Mouse (Mus musculus) kidney, embryonic 15.5 days (tissue): Measurements from ENCODE around the gene Smim17. TPM values are rescaled to one million over a fixed set of nuclear protein-coding genes. Genes with fewer than 3 reads are reported as not detected.
A peak's percentile ranks its signal among the peaks of the same experiment; 100 is the strongest.

Experiments used
- ATAC-seq: fragments of 200-750 bp; cut with Nextera tagmentation; replicated peaks from 2 replicates; pipeline ENCODE4 v1.8.0; 2017; ENCODE audit warnings: moderate TSS enrichment; ENCODE audit not compliant: low FRiP score
- H3K27ac ChIP-seq: fragments of 300-500 bp; sonication (generic); 2 replicates; pipeline ENCODE4 v1.5.1; 2015; ENCODE audit warnings: mild to moderate bottlenecking, inconsistent platforms
- H3K27me3 ChIP-seq: fragments of 300-500 bp; sonication (generic); 2 replicates; pipeline ENCODE4 v1.6.1; 2015; ENCODE audit warnings: inconsistent platforms
- H3K36me3 ChIP-seq: fragments of 300-500 bp; sonication (generic); 2 replicates; pipeline ENCODE4 v1.6.1; 2015; ENCODE audit warnings: inconsistent platforms
- H3K4me1 ChIP-seq: fragments of 300-500 bp; sonication (generic); 2 replicates; pipeline ENCODE4 v1.6.1; 2015; ENCODE audit warnings: inconsistent platforms
- H3K4me2 ChIP-seq: fragments of 300-500 bp; sonication (generic); 2 replicates; pipeline ENCODE4 v1.6.1; 2015; ENCODE audit warnings: moderate library complexity, mild to moderate bottlenecking, inconsistent platforms
- H3K4me3 ChIP-seq: fragments of 300-500 bp; sonication (generic); replicated peaks from 2 replicates; pipeline ENCODE4 v1.5.1; 2015; ENCODE audit warnings: mild to moderate bottlenecking, inconsistent platforms
- H3K9ac ChIP-seq: fragments of 300-500 bp; sonication (generic); 2 replicates; pipeline ENCODE4 v1.6.1; 2015; ENCODE audit warnings: mild to moderate bottlenecking, inconsistent platforms
- H3K9me3 ChIP-seq: fragments of 300-500 bp; sonication (generic); replicated peaks from 2 replicates; pipeline ENCODE4 v1.6.1; 2016; ENCODE audit warnings: inconsistent platforms
- WGBS: fragments of 180-500 bp; shearing (Covaris S2); methylation state at CpG from one replicate; pipeline ENCODE4 v1.1.7; 2015; ENCODE audit warnings: mixed read lengths; 5-methylcytosine and 5-hydroxymethylcytosine counted together
- polyA plus RNA-seq: library from polyadenylated mRNA; unstranded; fragments of >200 nt; fragmentation: Nextera tagmentation; extraction: Ambion mirVana; gene quantifications from 2 replicates; pipeline ENCODE4 v1.2.1, GENCODE M21; 2015

Gene Smim17
- polyA plus RNA-seq, 1 experiment from 2014 or later = 0.04 TPM

- Histone ChIP-seq H3K9ac (no peak overlapping the region), H3K4me3 (no peak overlapping the region), H3K4me1 (no peaks in the 10 kb centered on the region), H3K9me3 (no peaks in the 10 kb centered on the region), H3K4me2 (no peak overlapping the region), H3K27me3 (no peaks in the 10 kb centered on the region), H3K27ac (no peak overlapping the region), H3K36me3 (no peaks in the 10 kb centered on the region)
- 89% methylated on average over 3 of the region's 3 CpGs for WGBS
- no peak for ATAC-seq
Measured at GRCm38 (mm10) chr7:6372993-6373392, 25.5 kb upstream of the Smim17 start.

GRCm38 (mm10) chr7:6378441-6378840 is 20.1 kb upstream of the Smim17 start:
- WGBS = 82% methylated on average over 8 of the region's 8 CpGs
- H3K9ac ChIP-seq = no peak overlapping the region
- no peak for ATAC-seq

GRCm38 (mm10) chr7:6381431-6381830 is 17.1 kb upstream of the Smim17 start:
- 86% methylated on average over 2 of the region's 2 CpGs for WGBS
- no peak overlapping the region for H3K4me3 ChIP-seq
- H3K9ac ChIP-seq = no peak overlapping the region
- H3K27me3 ChIP-seq = no peaks in the 10 kb centered on the region
- no peak for ATAC-seq
- 0 out of 2 replicates have a peak, but pooled peaks cover 3% of the 10 kb centered on the region for H3K36me3 ChIP-seq
- no peaks in the 10 kb centered on the region for H3K9me3 ChIP-seq
- no peak overlapping the region for H3K27ac ChIP-seq
- peaks cover 17% of the 10 kb centered on the region for H3K4me1 ChIP-seq
- H3K4me2 ChIP-seq = no peak overlapping the region

More at GRCm38 (mm10) chr7:6378441-6378840, 20.1 kb upstream of the Smim17 start:
- H3K9me3 ChIP-seq = no peaks in the 10 kb centered on the region
- H3K4me3 ChIP-seq = no peak overlapping the region
- H3K27ac ChIP-seq = no peak overlapping the region
- H3K27me3 ChIP-seq = no peaks in the 10 kb centered on the region
- no peaks in the 10 kb centered on the region for H3K36me3 ChIP-seq
- H3K4me1 ChIP-seq = peaks cover 9% of the 10 kb centered on the region
- H3K4me2 ChIP-seq = no peak overlapping the region

GRCm38 (mm10) chr7:6383044-6383455 is 15.5 kb upstream of the Smim17 start, which contains the start of gene Zfp28:
Gene Zfp28 (plus strand): TSS chr7:6383295.
- WGBS = under 1% methylated on average over 28 of the region's 28 CpGs
- Histone ChIP-seq H3K36me3 (peaks cover 3% of the 10 kb centered on the region; the same call in 1 of the 2 replicates), H3K9me3 (no peaks in the 10 kb centered on the region), H3K27ac (0 out of 2 replicates have a peak within 1 kb of the TSS, but pooled peaks have one; percentile 3), H3K27me3 (no peaks in the 10 kb centered on the region), H3K9ac (peak within 1 kb of the TSS; percentile 57), H3K4me3 (peak within 1 kb of the TSS; percentile 59), H3K4me2 (peak within 1 kb of the TSS; percentile 75), H3K4me1 (peaks cover 17% of the 10 kb centered on the region)
- ATAC-seq = peak; percentile 98

GRCm38 (mm10) chr7:6384011-6384410 is 14.5 kb upstream of the Smim17 start:
- peaks cover 17% of the 10 kb centered on the region for H3K4me1 ChIP-seq
- H3K9ac ChIP-seq = no peak overlapping the region
- no peak overlapping the region for H3K27ac ChIP-seq
- H3K9me3 ChIP-seq = no peaks in the 10 kb centered on the region
- H3K36me3 ChIP-seq = peaks cover 3% of the 10 kb centered on the region; the same call in 1 of the 2 replicates
- no peaks in the 10 kb centered on the region for H3K27me3 ChIP-seq
- peak overlapping the region; percentile 75 for H3K4me2 ChIP-seq
- H3K4me3 ChIP-seq = peak overlapping the region; percentile 59
- 65% methylated on average over 8 of the region's 8 CpGs for WGBS
- no peak for ATAC-seq

- H3K9me3 ChIP-seq = no peaks in the 10 kb centered on the region
- no peak overlapping the region for H3K4me2 ChIP-seq
- 95% methylated on average over 8 of the region's 8 CpGs for WGBS
- no peaks in the 10 kb centered on the region for H3K27me3 ChIP-seq
- no peak overlapping the region for H3K4me3 ChIP-seq
- no peak for ATAC-seq
- H3K36me3 ChIP-seq = peaks cover 25% of the 10 kb centered on the region
- no peak overlapping the region for H3K27ac ChIP-seq
- H3K9ac ChIP-seq = no peak overlapping the region
- H3K4me1 ChIP-seq = peaks cover 16% of the 10 kb centered on the region
Measured at GRCm38 (mm10) chr7:6386995-6387394, 11.5 kb upstream of the Smim17 start.

- H3K9me3 ChIP-seq = no peaks in the 10 kb centered on the region
- H3K36me3 ChIP-seq = peaks cover 44% of the 10 kb centered on the region
- H3K27ac ChIP-seq = no peak overlapping the region
- WGBS = 87% methylated on average over 5 of the region's 5 CpGs
- H3K4me3 ChIP-seq = no peak overlapping the region
- peaks cover 3% of the 10 kb centered on the region for H3K4me1 ChIP-seq
- H3K4me2 ChIP-seq = no peak overlapping the region
- H3K9ac ChIP-seq = no peak overlapping the region
- no peaks in the 10 kb centered on the region for H3K27me3 ChIP-seq
- ATAC-seq = no peak
Measured at GRCm38 (mm10) chr7:6388971-6389370, 9.5 kb upstream of the Smim17 start.

GRCm38 (mm10) chr7:6389449-6389848 is 9.1 kb upstream of the Smim17 start:
- ATAC-seq = no peak
- Histone ChIP-seq H3K27ac (no peak overlapping the region), H3K9me3 (no peaks in the 10 kb centered on the region), H3K4me1 (no peaks in the 10 kb centered on the region), H3K36me3 (peaks cover 49% of the 10 kb centered on the region), H3K27me3 (no peaks in the 10 kb centered on the region), H3K4me2 (no peak overlapping the region), H3K4me3 (no peak overlapping the region), H3K9ac (no peak overlapping the region)
- WGBS = 73% methylated on average over 5 of the region's 5 CpGs

GRCm38 (mm10) chr7:6410043-6410442 is 11.5 kb downstream of the Smim17 start, which contains the start of gene Gm20715:
Gene Gm20715 (plus strand): TSS chr7:6410277.
- H3K9ac ChIP-seq = no peak within 1 kb of the TSS
- no peaks in the 10 kb centered on the region for H3K9me3 ChIP-seq
- WGBS = 1% methylated on average over 17 of the region's 17 CpGs
- H3K27ac ChIP-seq = no peak within 1 kb of the TSS
- H3K4me3 ChIP-seq = no peak within 1 kb of the TSS
- no peak within 1 kb of the TSS for H3K4me2 ChIP-seq
- no peaks in the 10 kb centered on the region for H3K36me3 ChIP-seq
- no peaks in the 10 kb centered on the region for H3K27me3 ChIP-seq
- H3K4me1 ChIP-seq = no peaks in the 10 kb centered on the region
- ATAC-seq = peak; percentile 98

GRCm38 (mm10) chr7:6414626-6415441 is 16.3 kb downstream of the Smim17 start:
- H3K4me3 ChIP-seq = no peak overlapping the region
- ATAC-seq = no peak

GRCm38 (mm10) chr7:6415442-6415787 is 16.9 kb downstream of the Smim17 start:
- no peak for ATAC-seq
- no peak overlapping the region for H3K4me3 ChIP-seq
- 15% methylated on average over 8 of the region's 8 CpGs for WGBS

More at GRCm38 (mm10) chr7:6414626-6415441, 16.3 kb downstream of the Smim17 start:
- Histone ChIP-seq H3K9ac (no peak overlapping the region), H3K4me1 (no peaks in the 10 kb centered on the region), H3K27me3 (no peaks in the 10 kb centered on the region), H3K9me3 (no peaks in the 10 kb centered on the region), H3K4me2 (0 out of 2 replicates have a peak overlapping the region, but pooled peaks have one; percentile 12), H3K27ac (no peak overlapping the region), H3K36me3 (no peaks in the 10 kb centered on the region)
- WGBS = 14% methylated on average over 18 of the region's 22 CpGs

GRCm38 (mm10) chr7:6419894-6420293 is 21.4 kb downstream of the Smim17 start:
- Histone ChIP-seq H3K27ac (no peak overlapping the region), H3K4me3 (no peak overlapping the region), H3K9ac (no peak overlapping the region), H3K4me2 (no peak overlapping the region), H3K36me3 (no peaks in the 10 kb centered on the region), H3K9me3 (no peaks in the 10 kb centered on the region), H3K4me1 (no peaks in the 10 kb centered on the region), H3K27me3 (no peaks in the 10 kb centered on the region)
- no peak for ATAC-seq
- WGBS = 75% methylated on average over 6 of the region's 6 CpGs

More at GRCm38 (mm10) chr7:6415442-6415787, 16.9 kb downstream of the Smim17 start:
- H3K36me3 ChIP-seq = no peaks in the 10 kb centered on the region
- no peaks in the 10 kb centered on the region for H3K4me1 ChIP-seq
- no peaks in the 10 kb centered on the region for H3K9me3 ChIP-seq
- no peak overlapping the region for H3K9ac ChIP-seq
- H3K27me3 ChIP-seq = no peaks in the 10 kb centered on the region
- 0 out of 2 replicates have a peak overlapping the region, but pooled peaks have one; percentile 12 for H3K4me2 ChIP-seq
- H3K27ac ChIP-seq = no peak overlapping the region
